Mouse (Mus musculus): ENCODE data around the gene Dock4.

- TF ChIP-seq POLR2A (IDR thresholded peaks at IDR 0.05; ENCODE audit: insufficient read depth, low read depth, low read length) (no peak), EP300 (IDR thresholded peaks at IDR 0.05; ENCODE audit: insufficient read depth, low read depth, low read length) (no peak), CTCF (IDR thresholded peaks at IDR 0.05) (no peak)
These were observed 150.7 kb downstream of the Dock4 start for GRCm38 (mm10) chr12:40596441-40596840.
